Mouse (Mus musculus) ovary, adult 18-20 months (tissue): ENCODE data around the gene Mon2.
"Not testable (repeated sequence)": the region's sequence is repeated elsewhere in the genome, so short reads cannot be mapped to it uniquely, and the experiment has no call there.

Source experiments
- DNase-seq: peaks from one replicate; pipeline ENCODE4 v3.0.0; 2022; ENCODE audit warnings: low spot score, mixed read lengths

Mon2 gene

GRCm38 (mm10) chr10:123057082-123057481 lies 19.2 kb downstream of the Mon2 start:
- DNase-seq: no peak

- DNase-seq: no peak
These were observed 19.8 kb downstream of the Mon2 start for GRCm38 (mm10) chr10:123056463-123056862.

GRCm38 (mm10) chr10:123055205-123056000 lies 20.9 kb downstream of the Mon2 start:
- no peak for DNase-seq

GRCm38 (mm10) chr10:123053557-123053956 lies 22.7 kb downstream of the Mon2 start:
- no peak for DNase-seq

GRCm38 (mm10) chr10:123052021-123052420 lies 24.3 kb downstream of the Mon2 start:
- no peak for DNase-seq

GRCm38 (mm10) chr10:123048730-123049129 lies 27.6 kb downstream of the Mon2 start:
- no peak for DNase-seq

GRCm38 (mm10) chr10:123039936-123040335 lies 36.4 kb downstream of the Mon2 start:
- DNase-seq: no peak

- no peak for DNase-seq
These were observed 44.1 kb downstream of the Mon2 start for GRCm38 (mm10) chr10:123032078-123032646.

- DNase-seq: no peak
These were observed 44.9 kb downstream of the Mon2 start for GRCm38 (mm10) chr10:123031449-123031848.

- DNase-seq: no peak
These were observed 45.7 kb downstream of the Mon2 start for GRCm38 (mm10) chr10:123030589-123030988.

GRCm38 (mm10) chr10:123028949-123029348 lies 47.4 kb downstream of the Mon2 start:
- no peak for DNase-seq

GRCm38 (mm10) chr10:123026736-123027135 lies 49.6 kb downstream of the Mon2 start:
- not testable (repeated sequence) for DNase-seq

GRCm38 (mm10) chr10:123013435-123013834 lies 62.9 kb downstream of the Mon2 start:
- DNase-seq: no peak

GRCm38 (mm10) chr10:123011421-123011820 lies 64.9 kb downstream of the Mon2 start:
- no peak for DNase-seq

- DNase-seq: no peak
These were observed 70.8 kb downstream of the Mon2 start for GRCm38 (mm10) chr10:123005237-123006185.

GRCm38 (mm10) chr10:123004475-123005236 lies 71.6 kb downstream of the Mon2 start:
- no peak for DNase-seq

GRCm38 (mm10) chr10:123001985-123002384 lies 74.3 kb downstream of the Mon2 start:
- no peak for DNase-seq

GRCm38 (mm10) chr10:123001363-123001762 lies 74.9 kb downstream of the Mon2 start:
- DNase-seq: no peak

- no peak for DNase-seq
These were observed 76.9 kb downstream of the Mon2 start for GRCm38 (mm10) chr10:122999356-122999755.

- no peak for DNase-seq
These were observed 78.5 kb downstream of the Mon2 start for GRCm38 (mm10) chr10:122997852-122998251.

GRCm38 (mm10) chr10:122994402-122995107 lies 81.8 kb downstream of the Mon2 start:
- no peak for DNase-seq
